Mouse (Mus musculus) neural tube, embryonic 12.5 days (tissue): Measurements from ENCODE around the gene Rpp40. TPM values are rescaled to one million over a fixed set of nuclear protein-coding genes. Genes with fewer than 3 reads are reported as not detected.

ENCODE experiments used
- ATAC-seq: fragments of 200-750 bp; cut with Nextera tagmentation; 2 replicates; pipeline ENCODE4 v1.8.0; 2017; ENCODE audit warnings: low read depth, mild to moderate bottlenecking, moderate TSS enrichment, moderate library complexity; ENCODE audit not compliant: low FRiP score
- H3K27ac ChIP-seq: fragments of 300-500 bp; sonication (generic); 2 replicates; pipeline ENCODE4 v1.5.1; 2016
- H3K27me3 ChIP-seq: fragments of 300-500 bp; sonication (generic); replicated peaks from 2 replicates; pipeline ENCODE4 v1.6.1; 2016; ENCODE audit warnings: mild to moderate bottlenecking
- H3K36me3 ChIP-seq: fragments of 300-500 bp; sonication (generic); 2 replicates; pipeline ENCODE4 v1.6.1; 2016; ENCODE audit warnings: mild to moderate bottlenecking
- H3K4me1 ChIP-seq: fragments of 300-500 bp; sonication (generic); 2 replicates; pipeline ENCODE4 v1.6.1; 2016
- H3K4me2 ChIP-seq: fragments of 300-500 bp; sonication (generic); replicated peaks from 2 replicates; pipeline ENCODE4 v1.6.1; 2016; ENCODE audit warnings: mild to moderate bottlenecking
- H3K4me3 ChIP-seq: fragments of 300-500 bp; sonication (generic); 2 replicates; pipeline ENCODE4 v1.5.1; 2016
- H3K9ac ChIP-seq: fragments of 300-500 bp; sonication (generic); 2 replicates; pipeline ENCODE4 v1.6.1; 2016; ENCODE audit warnings: mild to moderate bottlenecking
- H3K9me3 ChIP-seq: fragments of 300-500 bp; sonication (generic); 2 replicates; pipeline ENCODE4 v1.6.1; 2016; ENCODE audit warnings: mild to moderate bottlenecking
- WGBS: fragments of 180-500 bp; shearing (Covaris S2); methylation state at CpG from one replicate; pipeline ENCODE4 v1.1.7; 2016; 5-methylcytosine and 5-hydroxymethylcytosine counted together
- polyA plus RNA-seq: library from polyadenylated mRNA; unstranded; fragments of >200 nt; fragmentation: Nextera tagmentation; extraction: Ambion mirVana; gene quantifications from 2 replicates; pipeline ENCODE4 v1.2.1, GENCODE M21; 2016

Gene Rpp40
- polyA plus RNA-seq, result 13.4 and 16.4 TPM in 2 replicates

DNA sequence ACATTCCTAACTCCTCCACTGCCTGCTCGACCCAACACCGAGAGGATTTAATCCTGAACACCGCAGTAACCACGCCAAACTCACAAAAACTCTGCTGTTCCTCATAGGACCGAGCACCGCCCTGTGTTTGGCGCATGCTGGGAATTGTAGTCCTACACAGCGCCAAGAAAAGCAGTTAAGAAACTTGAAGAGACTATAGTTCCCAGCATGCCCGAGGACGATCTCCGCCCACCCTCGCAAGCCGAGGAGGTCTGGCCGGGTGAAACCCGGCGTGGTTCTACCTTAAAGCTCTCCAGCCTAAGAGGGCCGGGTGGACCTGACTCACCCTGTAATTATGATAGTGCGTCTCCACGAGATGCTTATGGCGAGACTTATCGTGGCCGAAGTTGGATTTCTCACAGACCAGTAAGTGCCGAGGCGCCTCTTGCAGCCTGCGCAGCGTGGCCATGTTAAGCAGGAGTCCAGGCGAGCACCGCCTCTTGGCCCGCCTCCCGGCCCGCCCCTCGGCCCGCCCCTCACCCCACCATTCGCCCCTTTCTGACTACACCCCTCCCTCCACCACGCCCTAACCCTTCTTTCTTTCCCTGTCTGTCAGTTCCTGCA is at the start of gene Rpp40:
Gene Rpp40, minus strand, starts transcription at position 481 of the 603 bp plus-strand sequence.
- Histone ChIP-seq H3K9ac (peak within 1 kb of the TSS; percentile 36; the same call in 1 of the 2 replicates), H3K4me3 (peak within 1 kb of the TSS; percentile 50), H3K36me3 (no peaks in the 10 kb centered on the region), H3K27me3 (no peaks in the 10 kb centered on the region), H3K27ac (no peak within 1 kb of the TSS), H3K4me2 (peak within 1 kb of the TSS; percentile 62), H3K4me1 (no peaks in the 10 kb centered on the region), H3K9me3 (no peaks in the 10 kb centered on the region)
- WGBS, result under 1% methylated on average over 35 of the region's 35 CpGs
- ATAC-seq, result peak; percentile 100

DNA sequence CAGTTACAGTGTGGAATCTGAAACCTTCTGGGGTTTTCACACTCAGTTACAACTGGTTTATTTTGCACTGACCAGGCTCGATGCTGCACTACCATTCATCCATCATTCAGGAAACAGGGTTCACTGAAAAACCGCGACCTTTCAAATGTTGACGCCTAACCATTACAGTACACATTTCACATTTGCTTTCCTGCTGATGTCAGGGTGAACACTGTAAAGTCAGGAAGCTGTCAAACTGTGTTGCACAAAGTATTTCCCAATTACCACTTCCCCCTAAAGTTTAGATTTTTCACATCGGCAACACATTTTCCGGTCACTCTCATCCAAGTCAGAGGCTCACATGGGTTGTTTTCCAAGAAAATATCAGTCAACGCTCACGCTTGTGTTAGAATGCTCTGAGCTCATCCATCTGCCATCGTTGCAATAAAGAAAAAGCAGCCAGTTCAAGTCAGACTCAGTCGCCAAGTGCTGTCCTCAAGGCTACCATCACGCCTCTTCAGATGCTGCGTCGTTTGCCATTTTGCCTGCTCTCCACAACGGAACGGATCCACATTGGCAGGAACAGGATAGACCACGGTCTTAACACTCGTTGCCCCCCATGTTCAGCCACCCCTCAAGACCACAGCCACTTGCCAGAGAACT is 43.8 kb upstream of the Rpp40 start:
- 79% methylated on average over 17 of the region's 17 CpGs for WGBS
- Histone ChIP-seq H3K36me3 (no peaks in the 10 kb centered on the region), H3K27me3 (no peaks in the 10 kb centered on the region), H3K9me3 (no peaks in the 10 kb centered on the region), H3K4me2 (no peak overlapping the region), H3K27ac (no peak overlapping the region), H3K4me1 (no peaks in the 10 kb centered on the region), H3K4me3 (no peak overlapping the region), H3K9ac (no peak overlapping the region)
- ATAC-seq, result no peak

GRCm38 (mm10) chr13:35947354-35948000 is 41.3 kb upstream of the Rpp40 start:
- Histone ChIP-seq H3K9ac (no peak overlapping the region), H3K36me3 (no peaks in the 10 kb centered on the region), H3K4me1 (no peaks in the 10 kb centered on the region), H3K4me2 (no peak overlapping the region), H3K27ac (no peak overlapping the region), H3K9me3 (no peaks in the 10 kb centered on the region), H3K27me3 (no peaks in the 10 kb centered on the region), H3K4me3 (no peak overlapping the region)
- peak; percentile 44; the same call in 1 of the 2 replicates for ATAC-seq
- 25% methylated on average over 14 of the region's 14 CpGs for WGBS

DNA sequence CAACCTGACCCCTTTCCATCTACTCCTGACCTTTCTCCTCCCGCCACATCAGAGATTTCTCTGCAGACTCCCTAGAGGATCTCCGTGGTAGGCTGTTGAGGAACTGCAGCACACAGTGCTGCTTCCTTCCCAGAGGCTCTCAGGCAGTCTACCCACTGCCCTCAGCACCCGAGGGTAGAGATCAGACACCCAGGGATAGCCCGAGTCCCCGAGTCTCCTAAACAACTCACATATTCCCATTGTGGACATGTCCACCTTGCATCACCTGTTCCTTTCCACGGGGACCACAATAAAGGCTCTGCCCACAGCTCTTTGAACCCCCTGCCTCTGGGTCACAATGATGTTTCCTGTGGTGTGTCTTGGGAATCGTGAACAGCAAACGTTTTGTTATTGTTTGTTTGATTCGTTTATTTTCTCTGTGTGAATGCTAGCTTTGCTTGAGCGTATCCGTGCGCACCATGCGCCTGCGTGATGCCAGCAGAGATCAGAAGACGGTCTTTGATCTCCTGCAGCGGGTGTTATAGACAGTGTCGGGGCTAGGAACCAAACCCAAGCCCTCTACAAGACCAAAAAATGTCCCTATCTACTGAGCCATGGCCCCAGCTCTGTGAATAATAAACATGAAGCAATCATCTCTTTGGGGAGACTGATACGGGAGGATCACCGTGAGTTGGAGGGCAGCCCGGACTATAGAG is 40.6 kb upstream of the Rpp40 start:
- 71% methylated on average over 20 of the region's 20 CpGs for WGBS

DNA sequence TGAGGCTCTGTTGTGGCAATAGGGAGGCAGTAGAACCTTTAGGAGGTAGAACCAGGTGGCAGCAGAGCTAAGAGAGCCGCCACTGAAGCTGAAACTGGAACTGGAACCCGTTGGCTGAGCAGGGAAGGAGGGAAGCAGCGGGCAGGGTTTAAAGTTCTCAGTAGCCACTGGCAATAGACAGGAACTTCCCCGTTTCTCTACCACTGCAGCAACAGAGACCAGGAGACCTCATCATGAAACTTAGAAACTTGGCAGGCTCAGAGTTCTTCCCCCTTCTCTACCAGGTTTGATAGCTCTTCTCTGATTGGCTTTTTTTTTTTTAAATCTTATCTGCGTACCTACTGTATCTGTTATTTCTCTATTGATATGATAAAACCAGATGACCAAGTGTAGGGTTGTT is 34.8 kb upstream of the Rpp40 start:
- H3K27me3 ChIP-seq, result no peaks in the 10 kb centered on the region
- H3K4me3 ChIP-seq, result no peak overlapping the region
- no peak overlapping the region for H3K9ac ChIP-seq
- no peak overlapping the region for H3K27ac ChIP-seq
- no peaks in the 10 kb centered on the region for H3K36me3 ChIP-seq
- no peak overlapping the region for H3K4me2 ChIP-seq
- no peaks in the 10 kb centered on the region for H3K9me3 ChIP-seq
- ATAC-seq, result no peak
- no peaks in the 10 kb centered on the region for H3K4me1 ChIP-seq
- 87% methylated on average over 5 of the region's 5 CpGs for WGBS

More for the DNA sequence above, 40.6 kb upstream of the Rpp40 start:
- Histone ChIP-seq H3K36me3 (no peaks in the 10 kb centered on the region), H3K27me3 (no peaks in the 10 kb centered on the region), H3K27ac (no peak overlapping the region), H3K9ac (no peak overlapping the region), H3K4me1 (no peaks in the 10 kb centered on the region), H3K4me2 (no peak overlapping the region), H3K4me3 (no peak overlapping the region), H3K9me3 (no peaks in the 10 kb centered on the region)
- peak; percentile 21; the same call in 1 of the 2 replicates for ATAC-seq

GRCm38 (mm10) chr13:35939871-35940665 is 33.9 kb upstream of the Rpp40 start:
- ATAC-seq, result no peak
- Histone ChIP-seq H3K4me2 (no peak overlapping the region), H3K27ac (no peak overlapping the region), H3K9ac (no peak overlapping the region), H3K9me3 (peaks cover under 1% of the 10 kb centered on the region; the same call in 1 of the 2 replicates), H3K4me3 (no peak overlapping the region), H3K27me3 (no peaks in the 10 kb centered on the region), H3K4me1 (no peaks in the 10 kb centered on the region), H3K36me3 (no peaks in the 10 kb centered on the region)
- WGBS, result 73% methylated on average over 18 of the region's 18 CpGs

DNA sequence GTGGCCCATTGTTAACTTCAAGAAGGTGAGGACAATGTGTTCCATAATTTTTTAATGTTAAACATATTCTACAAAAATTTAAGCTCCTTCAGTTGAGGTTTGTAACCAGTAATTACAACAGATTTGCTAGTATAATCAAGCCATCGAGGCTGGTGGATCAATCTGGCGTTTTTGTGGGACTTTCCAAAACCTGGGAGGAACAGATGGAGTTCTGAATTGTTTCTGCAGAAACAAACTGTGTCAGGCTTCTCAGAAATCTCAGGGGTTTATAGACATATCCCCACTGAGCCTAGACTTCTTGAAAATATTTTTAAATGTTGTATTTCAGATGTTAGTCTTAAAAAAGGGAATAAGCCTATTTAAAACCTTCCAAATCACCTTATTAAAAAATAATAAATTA is 31.8 kb upstream of the Rpp40 start:
- H3K4me1 ChIP-seq, result no peaks in the 10 kb centered on the region
- H3K27me3 ChIP-seq, result no peaks in the 10 kb centered on the region
- 92% methylated on average over 2 of the region's 2 CpGs for WGBS
- H3K9me3 ChIP-seq, result peaks cover 6% of the 10 kb centered on the region; the same call in 1 of the 2 replicates
- ATAC-seq, result no peak
- H3K4me2 ChIP-seq, result no peak overlapping the region
- no peak overlapping the region for H3K27ac ChIP-seq
- H3K36me3 ChIP-seq, result no peaks in the 10 kb centered on the region
- no peak overlapping the region for H3K4me3 ChIP-seq
- no peak overlapping the region for H3K9ac ChIP-seq

DNA sequence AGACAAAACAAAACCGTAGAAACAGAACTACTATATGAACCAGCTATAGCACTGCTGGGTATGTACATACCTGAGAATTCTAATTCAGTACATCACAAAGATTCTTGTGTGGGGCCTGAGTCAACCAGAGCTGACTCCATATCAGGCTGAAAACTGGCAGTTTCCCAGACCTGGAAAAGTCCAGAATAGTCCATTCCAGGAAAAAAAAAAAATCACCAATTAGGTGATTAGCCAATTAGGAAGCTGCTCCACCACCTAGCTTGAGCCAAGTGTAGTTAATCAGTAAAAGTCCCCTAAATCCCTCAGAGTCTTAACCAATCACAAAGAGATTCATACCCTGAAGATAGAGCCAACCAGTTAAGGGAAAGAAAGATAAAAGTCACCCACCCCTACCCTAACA is 5.3 kb upstream of the Rpp40 start:
- H3K4me1 ChIP-seq, result no peaks in the 10 kb centered on the region
- no peaks in the 10 kb centered on the region for H3K27me3 ChIP-seq
- 82% methylated on average over 1 of the region's 1 CpGs for WGBS
- no peaks in the 10 kb centered on the region for H3K9me3 ChIP-seq
- no peak overlapping the region for H3K9ac ChIP-seq
- no peak overlapping the region for H3K4me2 ChIP-seq
- H3K4me3 ChIP-seq, result no peak overlapping the region
- no peak overlapping the region for H3K27ac ChIP-seq
- ATAC-seq, result no peak
- H3K36me3 ChIP-seq, result no peaks in the 10 kb centered on the region

- H3K4me2 ChIP-seq, result peak overlapping the region; percentile 62
- H3K9me3 ChIP-seq, result no peaks in the 10 kb centered on the region
- H3K27me3 ChIP-seq, result no peaks in the 10 kb centered on the region
- no peaks in the 10 kb centered on the region for H3K4me1 ChIP-seq
- 3% methylated on average over 13 of the region's 13 CpGs for WGBS
- no peaks in the 10 kb centered on the region for H3K36me3 ChIP-seq
- H3K9ac ChIP-seq, result no peak overlapping the region
- peak overlapping the region; percentile 50 for H3K4me3 ChIP-seq
- no peak overlapping the region for H3K27ac ChIP-seq
- ATAC-seq, result no peak
Observed at GRCm38 (mm10) chr13:35905378-35905777, 781 bp downstream of the Rpp40 start.

GRCm38 (mm10) chr13:35892866-35893265 is 13.3 kb downstream of the Rpp40 start:
- Histone ChIP-seq H3K36me3 (peaks cover 12% of the 10 kb centered on the region), H3K9me3 (no peaks in the 10 kb centered on the region; the same call in 1 of the 2 replicates), H3K4me3 (no peak overlapping the region), H3K9ac (no peak overlapping the region), H3K4me2 (no peak overlapping the region), H3K27ac (no peak overlapping the region), H3K4me1 (no peaks in the 10 kb centered on the region), H3K27me3 (no peaks in the 10 kb centered on the region)
- ATAC-seq, result no peak
- WGBS, result 89% methylated on average over 3 of the region's 3 CpGs

- H3K4me3 ChIP-seq, result no peak overlapping the region
- H3K9me3 ChIP-seq, result no peaks in the 10 kb centered on the region
- no peak for ATAC-seq
- H3K27me3 ChIP-seq, result no peaks in the 10 kb centered on the region
- no peak overlapping the region for H3K4me2 ChIP-seq
- H3K9ac ChIP-seq, result no peak overlapping the region
- H3K36me3 ChIP-seq, result no peaks in the 10 kb centered on the region
- no peaks in the 10 kb centered on the region for H3K4me1 ChIP-seq
- 41% methylated on average over 15 of the region's 15 CpGs for WGBS
- no peak overlapping the region for H3K27ac ChIP-seq
Observed at GRCm38 (mm10) chr13:35886121-35886725, 19.9 kb downstream of the Rpp40 start.
